Mouse (Mus musculus): ENCODE measurements at regions not wholly inside any gene's neighbourhood (a gene's known extent, or its start where the extent isn't known, plus 50 kb on each side); places are given as distances from the start of the nearest gene placed in this dataset.

- dilution Hi-C loops (cut with MboI; ENCODE audit: extremely low pct_ligation_motif_present, extremely low pct_unique_long_range_greater_than_20kb, low sequenced_read_pairs), result no loop called here
- Histone ChIP-seq H3K4me2 (ENCODE audit: insufficient read depth, low read depth, poor library complexity, severe bottlenecking) (no peak overlapping the region; the same call in 1 of the 2 replicates), H3K27ac (ENCODE audit: insufficient read depth, low read depth) (peak overlapping the region; percentile 33), H3K9me3 (replicated peaks; ENCODE audit: low read length) (no peaks in the 10 kb centered on the region), H3K79me2 (replicated peaks; ENCODE audit: control insufficient read depth, extremely low read depth, insufficient read depth, poor library complexity, severe bottlenecking) (no peaks in the 10 kb centered on the region), H3K4me3 (replicated peaks in 1 of 3; ENCODE audit: low read depth in 2 of 3, low read length in 2 of 3, poor library complexity in 1 of 3) (no peak overlapping the region), H3K4me1 (ENCODE audit: control insufficient read depth in 1 of 2, insufficient read depth in 2 of 2) (peaks cover 6 to 47% of the 10 kb centered on the region in 2 experiments), H3K9ac (ENCODE audit: insufficient read depth, low read depth) (no peak overlapping the region), H3K36me3 (replicated peaks in 1 of 2; ENCODE audit: control insufficient read depth in 1 of 2, insufficient read depth in 1 of 2, low read length in 1 of 2) (no peaks in the 10 kb centered on the region), H3K27me3 (replicated peaks) (no peaks in the 10 kb centered on the region)
- DNase-seq (ENCODE audit: extremely low read depth), result peak; percentile 41
- TF ChIP-seq IRF4 (IDR thresholded peaks at IDR 0.05; ENCODE audit: low read depth, low read length) (0 out of 2 replicates have a peak, but pooled peaks have one; percentile 34), SMC3 (IDR thresholded peaks at IDR 0.05; ENCODE audit: low read depth, low read length) (peak; percentile 39), RAD21 (IDR thresholded peaks at IDR 0.05; ENCODE audit: low read depth, low read length) (peak; percentile 33), EP300 (IDR thresholded peaks at IDR 0.05; ENCODE audit: low read length) (no peak), HCFC1 (IDR thresholded peaks at IDR 0.05; ENCODE audit: low read depth, low read length) (no peak), CTCF (conservative IDR thresholded peaks at IDR 0.05 in 1 of 2, IDR thresholded peaks at IDR 0.05 in 1 of 2; ENCODE audit: low read depth in 2 of 2, low read length in 2 of 2) (peak in 1 of 2 experiments; percentile 38; a peak in 2 of 4 replicates)
- in situ Hi-C loops (cut with MboI; ENCODE audit: low pct_ligation_motif_present, low pct_unique_long_range_greater_than_20kb, low sequenced_read_pairs), result no loop called here
These were observed 435.2 kb upstream of the Mef2c start for GRCm38 (mm10) chr13:83068588-83068987.

- DNase-seq (ENCODE audit: extremely low read depth), result no peak
- TF ChIP-seq RCOR1 (conservative IDR thresholded peaks at IDR 0.05; ENCODE audit: low read depth, low read length) (no peak), TCF12 (IDR thresholded peaks at IDR 0.05; ENCODE audit: low read depth, low read length) (peak; percentile 60; the same call in 1 of the 2 replicates), BHLHE40 (IDR thresholded peaks at IDR 0.05; ENCODE audit: low read depth, low read length) (0 out of 2 replicates have a peak, but pooled peaks have one; percentile 9), EP300 (IDR thresholded peaks at IDR 0.05; ENCODE audit: low read length) (no peak; the same call in 1 of the 2 replicates), USF1 (IDR thresholded peaks at IDR 0.05; ENCODE audit: low read depth, low read length) (no peak), ELF1 (IDR thresholded peaks at IDR 0.05; ENCODE audit: low read depth, low read length) (no peak), IRF4 (IDR thresholded peaks at IDR 0.05; ENCODE audit: low read depth, low read length) (peak; percentile 19; the same call in 1 of the 2 replicates), PAX5 (IDR thresholded peaks at IDR 0.05; ENCODE audit: low read length) (no peak)
- dilution Hi-C loops (cut with MboI; ENCODE audit: extremely low pct_ligation_motif_present, extremely low pct_unique_long_range_greater_than_20kb, low sequenced_read_pairs), result no loop called here
These were observed 434.5 kb upstream of the Mef2c start for GRCm38 (mm10) chr13:83069293-83069692.

GRCm38 (mm10) chr13:83072073-83072472 is 431.8 kb upstream of the Mef2c start:
- Histone ChIP-seq H3K27me3 (replicated peaks) (no peaks in the 10 kb centered on the region), H3K79me2 (replicated peaks; ENCODE audit: control insufficient read depth, extremely low read depth, insufficient read depth, poor library complexity, severe bottlenecking) (no peaks in the 10 kb centered on the region), H3K4me2 (ENCODE audit: insufficient read depth, low read depth, poor library complexity, severe bottlenecking) (peak overlapping the region; percentile 50; the same call in 1 of the 2 replicates), H3K4me1 (ENCODE audit: control insufficient read depth in 1 of 2, insufficient read depth in 2 of 2) (peaks cover 8 to 41% of the 10 kb centered on the region in 2 experiments), H3K27ac (ENCODE audit: insufficient read depth, low read depth) (no peak overlapping the region), H3K36me3 (replicated peaks in 1 of 2; ENCODE audit: control insufficient read depth in 1 of 2, insufficient read depth in 1 of 2, low read length in 1 of 2) (no peaks in the 10 kb centered on the region), H3K4me3 (replicated peaks in 1 of 3; ENCODE audit: low read depth in 2 of 3, low read length in 2 of 3, poor library complexity in 1 of 3) (no peak overlapping the region), H3K9ac (ENCODE audit: insufficient read depth, low read depth) (no peak overlapping the region; the same call in 1 of the 2 replicates), H3K9me3 (replicated peaks; ENCODE audit: low read length) (no peaks in the 10 kb centered on the region)
- no peak for DNase-seq (ENCODE audit: extremely low read depth)
- TF ChIP-seq EP300 (IDR thresholded peaks at IDR 0.05; ENCODE audit: low read length), result 0 out of 2 replicates have a peak, but pooled peaks have one; percentile 25
- TF ChIP-seq UBTF (IDR thresholded peaks at IDR 0.05; ENCODE audit: low read depth, low read length), result no peak
- in situ Hi-C loops (cut with MboI; ENCODE audit: low pct_ligation_motif_present, low pct_unique_long_range_greater_than_20kb, low sequenced_read_pairs) (loop anchor here (10.0 kb wide), 1 partner anchor 583 kb away; no protein-coding TSS in a partner anchor), dilution Hi-C loops (cut with MboI; ENCODE audit: extremely low pct_ligation_motif_present, extremely low pct_unique_long_range_greater_than_20kb, low sequenced_read_pairs) (no loop called here)

More at GRCm38 (mm10) chr13:83069293-83069692, 434.5 kb upstream of the Mef2c start:
- no peak overlapping the region for H3K4me3 ChIP-seq (replicated peaks in 1 of 3; ENCODE audit: low read depth in 2 of 3, low read length in 2 of 3, poor library complexity in 1 of 3)
- H3K27ac ChIP-seq (ENCODE audit: insufficient read depth, low read depth), result no peak overlapping the region
- no peak overlapping the region for H3K4me2 ChIP-seq (ENCODE audit: insufficient read depth, low read depth, poor library complexity, severe bottlenecking)
- no peaks in the 10 kb centered on the region for H3K9me3 ChIP-seq (replicated peaks; ENCODE audit: low read length)
- no peaks in the 10 kb centered on the region for H3K79me2 ChIP-seq (replicated peaks; ENCODE audit: control insufficient read depth, extremely low read depth, insufficient read depth, poor library complexity, severe bottlenecking)
- no peak overlapping the region for H3K9ac ChIP-seq (ENCODE audit: insufficient read depth, low read depth)
- peaks cover 8 to 51% of the 10 kb centered on the region in 2 experiments for H3K4me1 ChIP-seq (ENCODE audit: control insufficient read depth in 1 of 2, insufficient read depth in 2 of 2)
- H3K27me3 ChIP-seq (replicated peaks), result no peaks in the 10 kb centered on the region
- no peaks in the 10 kb centered on the region for H3K36me3 ChIP-seq (replicated peaks in 1 of 2; ENCODE audit: control insufficient read depth in 1 of 2, insufficient read depth in 1 of 2, low read length in 1 of 2)
- in situ Hi-C loops (cut with MboI; ENCODE audit: low pct_ligation_motif_present, low pct_unique_long_range_greater_than_20kb, low sequenced_read_pairs), result no loop called here
